Mouse (Mus musculus) forebrain, embryonic 11.5 days (tissue): Measurements from ENCODE around the gene Arsa. TPM values are rescaled to one million over a fixed set of nuclear protein-coding genes. Genes with fewer than 3 reads are reported as not detected.

Experiments
- ATAC-seq: fragments of 200-750 bp; cut with Nextera tagmentation; replicated peaks from 2 replicates; pipeline ENCODE4 v1.8.0; 2017; ENCODE audit warnings: moderate TSS enrichment; ENCODE audit not compliant: low FRiP score
- DNase-seq: peaks from one replicate; pipeline ENCODE4 v3.0.0-alpha.2; 2017; ENCODE audit warnings: low spot score
- H3K27ac ChIP-seq: fragments of 300-500 bp; sonication (generic); 2 replicates; pipeline ENCODE4 v1.5.1; 2014; ENCODE audit warnings: low read depth, low read length
- H3K27me3 ChIP-seq: fragments of 300-500 bp; sonication (generic); 2 replicates; pipeline ENCODE4 v1.6.1; 2014; ENCODE audit warnings: mild to moderate bottlenecking, low read length, mixed read lengths; ENCODE audit not compliant: control insufficient read depth, insufficient read depth
- H3K36me3 ChIP-seq: fragments of 300-500 bp; sonication (generic); 2 replicates; pipeline ENCODE4 v1.6.1; 2014; ENCODE audit warnings: mild to moderate bottlenecking, low read length, moderate library complexity, mixed read lengths; ENCODE audit not compliant: control insufficient read depth, insufficient read depth
- H3K4me1 ChIP-seq: fragments of 300-500 bp; sonication (generic); replicated peaks from 2 replicates; pipeline ENCODE4 v1.6.1; 2014; ENCODE audit warnings: low read length, mixed read lengths; ENCODE audit not compliant: control insufficient read depth, insufficient read depth
- H3K4me2 ChIP-seq: fragments of 300-500 bp; sonication (generic); 2 replicates; pipeline ENCODE4 v1.6.1; 2014; ENCODE audit warnings: low read depth, mild to moderate bottlenecking, low read length, moderate library complexity, mixed read lengths; ENCODE audit not compliant: severe bottlenecking
- H3K4me3 ChIP-seq: fragments of 300-500 bp; sonication (generic); 2 replicates; pipeline ENCODE4 v1.5.1; 2014; ENCODE audit warnings: low read depth, low read length
- H3K9ac ChIP-seq: fragments of 300-500 bp; sonication (generic); 2 replicates; pipeline ENCODE4 v1.6.1; 2014; ENCODE audit warnings: low read length
- H3K9me3 ChIP-seq: fragments of 300-500 bp; sonication (generic); 2 replicates; pipeline ENCODE4 v1.6.1; 2016; ENCODE audit warnings: low read length, mixed read lengths; ENCODE audit not compliant: control insufficient read depth
- WGBS: fragments of 180-500 bp; shearing (Covaris S2); extraction: QIAGEN DNeasy Blood & Tissue Kit; methylation state at CpG from one replicate; pipeline ENCODE4 v1.1.7; 2014; 5-methylcytosine and 5-hydroxymethylcytosine counted together
- polyA plus RNA-seq: library from polyadenylated mRNA; unstranded; fragments of >200 nt; fragmentation: Nextera tagmentation; extraction: Ambion mirVana; gene quantifications from 2 replicates; pipeline ENCODE4 v1.2.1, GENCODE M21; 2014

Arsa gene
- polyA plus RNA-seq, 1 experiment from 2014 or later = 10.6 TPM

GRCm38 (mm10) chr15:89521951-89522350, 44.7 kb upstream of the Arsa start:
- 84% methylated on average over 7 of the region's 7 CpGs for WGBS
- H3K27ac ChIP-seq = no peak overlapping the region
- H3K36me3 ChIP-seq = no peaks in the 10 kb centered on the region
- peaks cover 20% of the 10 kb centered on the region for H3K27me3 ChIP-seq
- ATAC-seq = no peak
- H3K9ac ChIP-seq = no peak overlapping the region
- H3K4me1 ChIP-seq = peaks cover 8% of the 10 kb centered on the region; the same call in 1 of the 2 replicates
- H3K9me3 ChIP-seq = no peaks in the 10 kb centered on the region
- no peak overlapping the region for H3K4me3 ChIP-seq
- H3K4me2 ChIP-seq = no peak overlapping the region
- no peak for DNase-seq

DNA sequence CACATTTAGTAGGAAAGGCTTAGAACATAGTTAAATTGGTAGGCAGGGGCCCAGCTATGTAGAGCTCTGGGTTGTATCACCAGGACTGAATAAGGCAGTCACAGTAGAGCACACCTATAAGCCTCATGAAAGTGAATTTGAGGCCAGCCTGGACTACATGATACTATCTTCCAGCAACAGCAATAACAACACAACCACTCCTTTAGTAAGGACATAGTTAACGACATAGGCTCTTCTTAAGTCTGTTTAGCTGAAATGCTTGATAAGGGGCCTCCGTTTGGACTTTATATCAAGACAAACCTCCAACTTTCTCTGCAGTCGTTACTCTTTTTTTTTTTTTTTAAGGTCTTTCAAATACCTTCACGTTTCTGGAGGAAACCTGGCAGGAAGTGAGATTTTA, 35.5 kb upstream of the Arsa start:
- 86% methylated on average over 4 of the region's 4 CpGs for WGBS
- no peak overlapping the region for H3K27ac ChIP-seq
- DNase-seq = no peak
- H3K9me3 ChIP-seq = no peaks in the 10 kb centered on the region
- no peaks in the 10 kb centered on the region for H3K4me1 ChIP-seq
- no peaks in the 10 kb centered on the region for H3K27me3 ChIP-seq
- no peak for ATAC-seq
- no peak overlapping the region for H3K9ac ChIP-seq
- H3K4me2 ChIP-seq = no peak overlapping the region
- no peaks in the 10 kb centered on the region for H3K36me3 ChIP-seq
- H3K4me3 ChIP-seq = no peak overlapping the region

- no peak overlapping the region for H3K9ac ChIP-seq
- no peak overlapping the region for H3K4me2 ChIP-seq
- ATAC-seq (no peak), DNase-seq (no peak)
- no peaks in the 10 kb centered on the region for H3K9me3 ChIP-seq
- 89% methylated on average over 8 of the region's 8 CpGs for whole genome bisulfite sequencing
- H3K36me3 ChIP-seq = no peaks in the 10 kb centered on the region
- no peak overlapping the region for H3K27ac ChIP-seq
- H3K27me3 ChIP-seq = no peaks in the 10 kb centered on the region
- no peaks in the 10 kb centered on the region for H3K4me1 ChIP-seq
- no peak overlapping the region for H3K4me3 ChIP-seq
These were observed 30.5 kb upstream of the Arsa start for GRCm38 (mm10) chr15:89507751-89508150.

GRCm38 (mm10) chr15:89504838-89505237, 27.6 kb upstream of the Arsa start:
- H3K27me3 ChIP-seq = peaks cover 4% of the 10 kb centered on the region; the same call in 1 of the 2 replicates
- H3K4me1 ChIP-seq = peaks cover 3% of the 10 kb centered on the region
- WGBS = 96% methylated on average over 9 of the region's 9 CpGs
- H3K36me3 ChIP-seq = no peaks in the 10 kb centered on the region
- H3K9ac ChIP-seq = no peak overlapping the region
- no peak overlapping the region for H3K4me2 ChIP-seq
- no peak overlapping the region for H3K4me3 ChIP-seq
- DNase-seq (no peak), ATAC-seq (no peak)
- no peak overlapping the region for H3K27ac ChIP-seq
- no peaks in the 10 kb centered on the region for H3K9me3 ChIP-seq

DNA sequence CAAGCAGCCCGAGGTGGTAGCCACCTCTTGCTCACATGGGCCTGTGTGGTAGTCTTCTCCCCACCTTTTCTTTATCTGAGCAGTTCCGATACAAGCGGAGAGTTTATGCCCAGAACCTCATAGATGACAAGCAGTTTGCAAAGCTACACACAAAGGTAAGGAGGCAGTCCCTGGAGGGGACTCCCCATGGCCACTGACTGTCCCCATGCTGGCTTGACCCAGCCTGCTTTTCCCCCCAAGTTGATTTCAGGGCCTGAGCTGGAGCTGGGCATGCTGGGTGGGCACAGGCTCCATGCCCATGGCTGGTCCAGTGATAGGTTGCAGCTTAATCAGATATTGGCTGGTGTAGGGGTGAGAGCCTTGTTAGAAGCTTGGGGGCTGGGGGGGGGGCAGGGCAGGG, 24.1 kb upstream of the Arsa start:
- H3K9me3 ChIP-seq = no peaks in the 10 kb centered on the region
- DNase-seq (no peak), ATAC-seq (no peak)
- peaks cover 11% of the 10 kb centered on the region for H3K4me1 ChIP-seq
- H3K4me3 ChIP-seq = no peak overlapping the region
- H3K4me2 ChIP-seq = no peak overlapping the region
- WGBS = 85% methylated on average over 3 of the region's 3 CpGs
- H3K36me3 ChIP-seq = no peaks in the 10 kb centered on the region
- H3K27me3 ChIP-seq = peaks cover 19% of the 10 kb centered on the region
- H3K27ac ChIP-seq = no peak overlapping the region
- no peak overlapping the region for H3K9ac ChIP-seq

GRCm38 (mm10) chr15:89500221-89500791, 23.1 kb upstream of the Arsa start:
- H3K4me1 ChIP-seq = peaks cover 15% of the 10 kb centered on the region
- DNase-seq = no peak
- H3K27ac ChIP-seq = no peak overlapping the region
- under 1% methylated on average over 35 of the region's 35 CpGs for WGBS
- H3K36me3 ChIP-seq = no peaks in the 10 kb centered on the region
- peak; percentile 54; the same call in 1 of the 2 replicates for ATAC-seq
- peaks cover 19% of the 10 kb centered on the region for H3K27me3 ChIP-seq
- peak overlapping the region; percentile 94 for H3K4me2 ChIP-seq
- no peaks in the 10 kb centered on the region for H3K9me3 ChIP-seq
- H3K9ac ChIP-seq = peak overlapping the region; percentile 79
- peak overlapping the region; percentile 74 for H3K4me3 ChIP-seq

GRCm38 (mm10) chr15:89499784-89500220, 22.6 kb upstream of the Arsa start:
- Histone ChIP-seq H3K27me3 (peaks cover 19% of the 10 kb centered on the region), H3K4me3 (peak overlapping the region; percentile 74), H3K9me3 (no peaks in the 10 kb centered on the region), H3K4me2 (peak overlapping the region; percentile 94), H3K27ac (peak overlapping the region; percentile 50; the same call in 1 of the 2 replicates), H3K9ac (peak overlapping the region; percentile 79), H3K36me3 (no peaks in the 10 kb centered on the region), H3K4me1 (peaks cover 15% of the 10 kb centered on the region)
- peak; percentile 90 for DNase-seq
- WGBS = under 1% methylated on average over 43 of the region's 60 CpGs
- peak; percentile 84 for ATAC-seq

- H3K27me3 ChIP-seq = peaks cover 19% of the 10 kb centered on the region
- peak within 1 kb of the TSS; percentile 79 for H3K9ac ChIP-seq
- peak; percentile 79 for DNase-seq
- H3K27ac ChIP-seq = peak within 1 kb of the TSS; percentile 50; the same call in 1 of the 2 replicates
- 2% methylated on average over 44 of the region's 72 CpGs for WGBS
- peak within 1 kb of the TSS; percentile 74 for H3K4me3 ChIP-seq
- no peaks in the 10 kb centered on the region for H3K36me3 ChIP-seq
- peak within 1 kb of the TSS; percentile 94 for H3K4me2 ChIP-seq
- peak; percentile 59 for ATAC-seq
- H3K4me1 ChIP-seq = peaks cover 15% of the 10 kb centered on the region
- H3K9me3 ChIP-seq = no peaks in the 10 kb centered on the region
These were observed 21.9 kb upstream of the Arsa start, which contains the start of gene Shank3 for GRCm38 (mm10) chr15:89498961-89499688. Gene Shank3 (plus strand): TSS chr15:89499623.
